Mouse (Mus musculus) forebrain, embryonic 14.5 days (tissue): Measurements from ENCODE around the gene Ypel4. TPM values are rescaled to one million over a fixed set of nuclear protein-coding genes. Genes with fewer than 3 reads are reported as not detected.

Source experiments
- ATAC-seq: fragments of 200-750 bp; cut with Nextera tagmentation; 2 replicates; pipeline ENCODE4 v1.8.0; 2017; ENCODE audit warnings: mild to moderate bottlenecking, moderate library complexity
- DNase-seq: peaks from one replicate; pipeline ENCODE4 v3.0.0-alpha.2; 2015; ENCODE audit warnings: low spot score
- H3K27ac ChIP-seq: fragments of 300-500 bp; sonication (generic); 2 replicates; pipeline ENCODE4 v1.5.1; 2014; ENCODE audit warnings: low read depth, mild to moderate bottlenecking, control low read depth, low read length, moderate library complexity
- H3K27me3 ChIP-seq: fragments of 300-500 bp; sonication (generic); replicated peaks from 2 replicates; pipeline ENCODE4 v1.6.1; 2014; ENCODE audit warnings: low read length, control low read depth, mixed read lengths; ENCODE audit not compliant: control insufficient read depth, insufficient read depth
- H3K36me3 ChIP-seq: fragments of 300-500 bp; sonication (generic); 2 replicates; pipeline ENCODE4 v1.6.1; 2014; ENCODE audit warnings: low read length, control low read depth; ENCODE audit not compliant: control insufficient read depth, insufficient read depth
- H3K4me1 ChIP-seq: fragments of 300-500 bp; sonication (generic); 2 replicates; pipeline ENCODE4 v1.6.1; 2014; ENCODE audit warnings: antibody characterized with exemption, low read length, control low read depth; ENCODE audit not compliant: control insufficient read depth, insufficient read depth
- H3K4me2 ChIP-seq: fragments of 300-500 bp; sonication (generic); 2 replicates; pipeline ENCODE4 v1.6.1; 2014; ENCODE audit warnings: mild to moderate bottlenecking, control low read depth, low read length
- H3K4me3 ChIP-seq: fragments of 300-500 bp; sonication (generic); 2 replicates; pipeline ENCODE4 v1.5.1; 2014; ENCODE audit warnings: low read depth, low read length, control low read depth
- H3K9ac ChIP-seq: fragments of 300-500 bp; sonication (generic); 2 replicates; pipeline ENCODE4 v1.6.1; 2014; ENCODE audit warnings: mild to moderate bottlenecking, low read length, control low read depth, moderate library complexity
- H3K9me3 ChIP-seq: fragments of 300-500 bp; sonication (generic); replicated peaks from 2 replicates; pipeline ENCODE4 v1.6.1; 2016; ENCODE audit warnings: low read length, control low read depth, mixed read lengths; ENCODE audit not compliant: control insufficient read depth
- WGBS: fragments of 180-500 bp; shearing (Covaris S2); extraction: QIAGEN DNeasy Blood & Tissue Kit; methylation state at CpG from one replicate; pipeline ENCODE4 v1.1.7; 2014; 5-methylcytosine and 5-hydroxymethylcytosine counted together
- polyA plus RNA-seq: library from polyadenylated mRNA; unstranded; fragments of >200 nt; fragmentation: Nextera tagmentation; extraction: Ambion mirVana; gene quantifications from 2 replicates; pipeline ENCODE4 v1.2.1, GENCODE M21; 2014

Gene Ypel4
- polyA plus RNA-seq, 1 experiment from 2014 or later = 16.3 TPM

GRCm38 (mm10) chr2:84711898-84712297 lies 22.0 kb upstream of the Ypel4 start:
- WGBS = 78% methylated on average over 2 of the region's 2 CpGs
- ATAC-seq (no peak), DNase-seq (no peak)
- peaks cover 19% of the 10 kb centered on the region for H3K4me1 ChIP-seq
- H3K4me3 ChIP-seq = no peak overlapping the region
- peaks cover 25% of the 10 kb centered on the region for H3K36me3 ChIP-seq
- H3K4me2 ChIP-seq = no peak overlapping the region
- H3K27me3 ChIP-seq = no peaks in the 10 kb centered on the region
- no peak overlapping the region for H3K9ac ChIP-seq
- no peaks in the 10 kb centered on the region for H3K9me3 ChIP-seq
- H3K27ac ChIP-seq = no peak overlapping the region

GRCm38 (mm10) chr2:84714422-84714810 lies 19.4 kb upstream of the Ypel4 start:
- peak overlapping the region; percentile 96 for H3K27ac ChIP-seq
- H3K4me1 ChIP-seq = peaks cover 10% of the 10 kb centered on the region
- peak overlapping the region; percentile 93 for H3K4me3 ChIP-seq
- H3K36me3 ChIP-seq = peaks cover 15% of the 10 kb centered on the region
- peak overlapping the region; percentile 78 for H3K4me2 ChIP-seq
- H3K9ac ChIP-seq = peak overlapping the region; percentile 93
- no peaks in the 10 kb centered on the region for H3K9me3 ChIP-seq
- ATAC-seq (peak; percentile 15), DNase-seq (no peak)
- WGBS = 0% methylated on average over 20 of the region's 26 CpGs
- no peaks in the 10 kb centered on the region for H3K27me3 ChIP-seq

GRCm38 (mm10) chr2:84714811-84715561 lies 18.9 kb upstream of the Ypel4 start, which contains the start of gene Zdhhc5:
Gene Zdhhc5, minus strand, starts transcription at chr2:84715180.
- Histone ChIP-seq H3K4me2 (peak within 1 kb of the TSS; percentile 78), H3K27me3 (no peaks in the 10 kb centered on the region), H3K36me3 (peaks cover 11% of the 10 kb centered on the region), H3K4me3 (peak within 1 kb of the TSS; percentile 93), H3K4me1 (peaks cover 10% of the 10 kb centered on the region), H3K9ac (peak within 1 kb of the TSS; percentile 93), H3K27ac (peak within 1 kb of the TSS; percentile 96), H3K9me3 (no peaks in the 10 kb centered on the region)
- DNase-seq (peak; percentile 99), ATAC-seq (peak; percentile 97)
- under 1% methylated on average over 105 of the region's 107 CpGs for WGBS

GRCm38 (mm10) chr2:84715562-84716361 lies 18.1 kb upstream of the Ypel4 start:
- Histone ChIP-seq H3K27me3 (no peaks in the 10 kb centered on the region), H3K4me3 (peak overlapping the region; percentile 93), H3K36me3 (peaks cover 4% of the 10 kb centered on the region), H3K9me3 (no peaks in the 10 kb centered on the region), H3K4me2 (peak overlapping the region; percentile 74), H3K4me1 (peaks cover 10% of the 10 kb centered on the region), H3K9ac (peak overlapping the region; percentile 66), H3K27ac (peak overlapping the region; percentile 96)
- under 1% methylated on average over 33 of the region's 33 CpGs for WGBS
- ATAC-seq (peak; percentile 95), DNase-seq (peak; percentile 98)

GRCm38 (mm10) chr2:84716423-84717355 lies 17.2 kb upstream of the Ypel4 start:
- Histone ChIP-seq H3K27ac (no peak overlapping the region), H3K9ac (peak overlapping the region; percentile 66), H3K27me3 (no peaks in the 10 kb centered on the region), H3K4me3 (peak overlapping the region; percentile 93), H3K36me3 (peaks cover 8% of the 10 kb centered on the region), H3K9me3 (no peaks in the 10 kb centered on the region), H3K4me2 (peak overlapping the region; percentile 74), H3K4me1 (peaks cover 10% of the 10 kb centered on the region)
- 41% methylated on average over 9 of the region's 9 CpGs for WGBS
- ATAC-seq (no peak), DNase-seq (no peak)

- Histone ChIP-seq H3K4me2 (no peak overlapping the region), H3K27ac (no peak overlapping the region), H3K4me3 (no peak overlapping the region), H3K27me3 (no peaks in the 10 kb centered on the region), H3K9me3 (no peaks in the 10 kb centered on the region), H3K4me1 (peaks cover 7% of the 10 kb centered on the region), H3K36me3 (peaks cover 14% of the 10 kb centered on the region), H3K9ac (no peak overlapping the region)
- ATAC-seq (no peak), DNase-seq (no peak)
- 92% methylated on average over 4 of the region's 4 CpGs for WGBS
Observed at GRCm38 (mm10) chr2:84717357-84717756, 16.5 kb upstream of the Ypel4 start.

GRCm38 (mm10) chr2:84720718-84721117 lies 13.1 kb upstream of the Ypel4 start:
- DNase-seq (no peak), ATAC-seq (no peak)
- Histone ChIP-seq H3K4me2 (no peak overlapping the region), H3K9me3 (no peaks in the 10 kb centered on the region), H3K27me3 (no peaks in the 10 kb centered on the region), H3K27ac (no peak overlapping the region), H3K9ac (no peak overlapping the region), H3K4me3 (no peak overlapping the region), H3K4me1 (no peaks in the 10 kb centered on the region; the same call in 1 of the 2 replicates), H3K36me3 (peaks cover 40% of the 10 kb centered on the region)
- 99% methylated on average over 2 of the region's 2 CpGs for WGBS

- H3K36me3 ChIP-seq = peaks cover 42% of the 10 kb centered on the region
- H3K27ac ChIP-seq = no peak overlapping the region
Observed at GRCm38 (mm10) chr2:84721182-84721581, 12.7 kb upstream of the Ypel4 start.

More at GRCm38 (mm10) chr2:84721182-84721581, 12.7 kb upstream of the Ypel4 start:
- Histone ChIP-seq H3K4me1 (peaks cover 3% of the 10 kb centered on the region), H3K9me3 (no peaks in the 10 kb centered on the region), H3K27me3 (no peaks in the 10 kb centered on the region), H3K4me2 (no peak overlapping the region), H3K9ac (no peak overlapping the region), H3K4me3 (no peak overlapping the region)
- no peak for DNase-seq
- 91% methylated on average over 3 of the region's 3 CpGs for WGBS
- no peak for ATAC-seq
